Mouse (Mus musculus): ENCODE results near the gene Kcnab3. TPM values are rescaled to one million over a fixed set of nuclear protein-coding genes. Genes with fewer than 3 reads are reported as not detected.

Kcnab3 gene
- polyA plus RNA-seq, 1 experiment from 2014 or later = 0.20 TPM

DNA sequence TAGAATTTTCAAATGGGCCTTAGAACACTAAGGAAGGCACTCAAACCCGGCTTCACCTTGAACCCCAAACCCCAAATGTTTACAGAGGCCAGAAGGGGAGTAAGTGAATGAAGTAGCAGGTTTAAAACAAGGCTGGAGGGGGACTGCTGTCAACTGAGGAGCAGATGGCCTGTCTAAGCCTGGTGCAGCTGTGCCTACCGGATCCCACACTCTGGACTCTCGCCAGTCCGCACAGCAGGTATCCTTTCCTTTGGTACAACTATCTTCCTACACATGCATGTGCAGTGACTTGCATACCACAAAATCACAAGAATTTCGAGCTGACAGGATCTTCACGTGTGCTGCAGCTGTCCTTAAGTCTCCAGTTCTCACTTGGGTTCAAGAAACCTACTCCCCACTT, 4.0 kb upstream of the Kcnab3 start:
- Histone ChIP-seq H3K4me1 (ENCODE audit: insufficient read depth) (peaks cover 28% of the 10 kb centered on the region), H3K4me2 (ENCODE audit: low read depth, low read length) (peak overlapping the region; percentile 88; the same call in 1 of the 2 replicates), H3K4me3 (ENCODE audit: low read depth, low read length) (no peak overlapping the region), H3K9ac (replicated peaks) (no peak overlapping the region), H3K36me3 (replicated peaks; ENCODE audit: insufficient read depth, low read length) (peaks cover 9% of the 10 kb centered on the region), H3K9me3 (ENCODE audit: low read length) (no peaks in the 10 kb centered on the region), H3K27ac (ENCODE audit: low read depth) (no peak overlapping the region), H3K27me3 (ENCODE audit: insufficient read depth, low read length) (peaks cover 7% of the 10 kb centered on the region)
- no peak for ATAC-seq
- WGBS (ENCODE audit: insufficient replicate concordance) = 79% methylated on average over 6 of the region's 6 CpGs
- DNase-seq = no peak
- TF ChIP-seq CTCF (IDR thresholded peaks at IDR 0.05; ENCODE audit: low read depth) = no peak
- TF ChIP-seq EP300 (IDR thresholded peaks at IDR 0.05; ENCODE audit: low read depth) = no peak

DNA sequence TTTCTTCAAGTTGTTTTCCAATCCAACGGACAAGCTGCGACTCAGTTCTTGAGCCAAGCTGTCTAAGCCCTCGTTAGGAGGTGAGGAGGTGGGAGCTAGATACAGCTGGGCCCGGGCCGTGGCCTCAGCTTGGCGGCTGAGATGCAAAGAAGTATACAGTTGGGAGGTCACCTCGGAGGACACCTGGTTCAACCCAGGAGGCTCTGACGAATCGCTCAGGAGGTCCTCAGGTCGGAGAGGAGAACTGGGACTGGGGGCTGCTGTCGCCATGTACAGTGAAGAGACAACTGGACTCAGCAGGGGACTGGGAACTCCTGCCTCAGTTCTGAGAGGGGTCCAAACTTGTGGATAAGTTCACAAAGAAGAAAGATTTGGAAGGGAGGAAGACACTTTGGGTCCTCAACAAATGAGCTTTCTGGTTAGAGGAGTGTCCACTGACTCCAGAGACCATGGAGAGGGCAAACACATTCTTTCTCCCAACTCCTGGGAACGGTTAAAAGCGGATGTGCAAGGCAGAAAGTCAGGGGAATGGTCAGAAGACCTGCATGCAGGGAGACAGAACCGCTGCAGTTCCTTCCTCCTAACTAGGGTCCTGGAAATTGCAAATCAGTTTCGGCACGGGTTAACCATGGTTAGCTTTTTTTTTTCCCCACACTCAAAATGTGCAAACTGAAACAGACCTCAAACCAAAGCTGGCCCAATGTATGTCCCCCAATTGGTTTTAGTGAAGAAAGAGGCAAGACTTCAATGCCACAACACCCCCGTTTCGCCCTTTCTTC, 3.2 kb upstream of the Kcnab3 start:
- Histone ChIP-seq H3K4me1 (ENCODE audit: insufficient read depth) (peaks cover 28% of the 10 kb centered on the region), H3K27ac (ENCODE audit: low read depth) (peak overlapping the region; percentile 86)
- WGBS (ENCODE audit: insufficient replicate concordance) = 23% methylated on average over 18 of the region's 18 CpGs

DNA sequence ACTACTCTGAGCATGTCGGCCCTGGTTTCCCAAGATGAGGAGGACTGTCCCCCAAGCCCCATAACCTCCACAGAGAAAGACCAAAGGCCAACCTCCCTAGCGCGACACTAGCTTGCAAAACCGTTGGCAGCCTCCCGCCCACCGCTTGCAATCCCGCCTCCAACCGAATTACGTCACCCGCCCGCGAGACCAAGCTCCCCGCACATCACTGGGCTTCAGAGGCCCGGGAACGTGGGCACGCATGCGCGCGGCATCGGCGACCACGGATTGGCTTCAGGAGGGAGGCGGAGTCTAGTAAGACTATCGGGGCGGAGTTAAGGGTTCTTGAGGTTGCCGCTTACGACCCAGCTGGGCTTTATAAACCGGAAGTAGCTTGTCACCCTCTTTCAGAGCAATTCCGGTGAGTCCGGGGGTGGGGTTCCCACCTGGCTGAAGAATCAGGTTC, 2.4 kb upstream of the Kcnab3 start, which contains the start of the genes Cntrob and Trappc1:
Gene Cntrob (minus strand): TSS at position 109 of the 445 bp plus-strand sequence.
Gene Trappc1 (plus strand): TSS at position 314 of the 445 bp plus-strand sequence.
- ATAC-seq (peak; percentile 94), DNase-seq (peak; percentile 99)
- peaks cover 22% of the 10 kb centered on the region for H3K27me3 ChIP-seq (ENCODE audit: insufficient read depth, low read length)
- peaks cover 28% of the 10 kb centered on the region for H3K4me1 ChIP-seq (ENCODE audit: insufficient read depth)
- TF ChIP-seq EP300 (IDR thresholded peaks at IDR 0.05; ENCODE audit: low read depth) (peak; percentile 41), CTCF (IDR thresholded peaks at IDR 0.05; ENCODE audit: low read depth) (no peak)
- peak within 1 kb of the TSS; percentile 63 for H3K4me3 ChIP-seq (ENCODE audit: low read depth, low read length)
- H3K4me2 ChIP-seq (ENCODE audit: low read depth, low read length) = peak within 1 kb of the TSS; percentile 88
- no peaks in the 10 kb centered on the region for H3K9me3 ChIP-seq (ENCODE audit: low read length)
- peak within 1 kb of the TSS; percentile 80 for H3K9ac ChIP-seq (replicated peaks)
- H3K27ac ChIP-seq (ENCODE audit: low read depth) = peak within 1 kb of the TSS; percentile 86
- under 1% methylated on average over 30 of the region's 30 CpGs for WGBS (ENCODE audit: insufficient replicate concordance)
- peaks cover 7% of the 10 kb centered on the region; the same call in 1 of the 2 replicates for H3K36me3 ChIP-seq (replicated peaks; ENCODE audit: insufficient read depth, low read length)

More for the DNA sequence above, 3.2 kb upstream of the Kcnab3 start:
- TF ChIP-seq EP300 (IDR thresholded peaks at IDR 0.05; ENCODE audit: low read depth) (no peak), CTCF (IDR thresholded peaks at IDR 0.05; ENCODE audit: low read depth) (no peak)
- H3K9me3 ChIP-seq (ENCODE audit: low read length) = no peaks in the 10 kb centered on the region
- peak overlapping the region; percentile 63 for H3K4me3 ChIP-seq (ENCODE audit: low read depth, low read length)
- peaks cover 9% of the 10 kb centered on the region; the same call in 1 of the 2 replicates for H3K36me3 ChIP-seq (replicated peaks; ENCODE audit: insufficient read depth, low read length)
- ATAC-seq (no peak), DNase-seq (no peak)
- peak overlapping the region; percentile 80 for H3K9ac ChIP-seq (replicated peaks)
- peaks cover 16% of the 10 kb centered on the region for H3K27me3 ChIP-seq (ENCODE audit: insufficient read depth, low read length)
- H3K4me2 ChIP-seq (ENCODE audit: low read depth, low read length) = peak overlapping the region; percentile 88

DNA sequence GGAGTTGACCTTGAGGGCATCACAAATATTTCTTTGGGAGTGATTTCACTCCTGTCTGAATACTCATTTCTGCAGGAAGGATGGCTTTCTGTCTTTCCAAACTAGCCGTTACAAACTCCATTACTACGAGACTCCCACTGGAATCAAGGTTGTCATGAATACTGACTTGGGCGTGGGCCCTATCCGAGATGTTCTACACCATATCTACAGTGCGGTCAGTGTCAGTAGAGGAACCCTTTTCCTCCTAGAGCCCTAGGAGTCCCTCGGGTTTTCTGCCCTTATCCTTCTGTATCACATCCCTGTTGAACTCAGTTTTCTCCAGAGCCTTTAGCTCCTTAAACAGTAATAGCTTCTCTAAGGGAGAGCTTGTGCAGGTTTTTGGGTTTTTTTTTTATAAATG, 1.3 kb upstream of the Kcnab3 start:
- no peak for TF ChIP-seq CTCF (IDR thresholded peaks at IDR 0.05; ENCODE audit: low read depth)
- TF ChIP-seq EP300 (IDR thresholded peaks at IDR 0.05; ENCODE audit: low read depth) = no peak
- H3K9me3 ChIP-seq (ENCODE audit: low read length) = no peaks in the 10 kb centered on the region
- 79% methylated on average over 6 of the region's 6 CpGs for WGBS (ENCODE audit: insufficient replicate concordance)
- H3K4me3 ChIP-seq (ENCODE audit: low read depth, low read length) = peak overlapping the region; percentile 63
- peak overlapping the region; percentile 88 for H3K4me2 ChIP-seq (ENCODE audit: low read depth, low read length)
- peak overlapping the region; percentile 71 for H3K9ac ChIP-seq (replicated peaks)
- peaks cover 31% of the 10 kb centered on the region for H3K27me3 ChIP-seq (ENCODE audit: insufficient read depth, low read length)
- H3K36me3 ChIP-seq (replicated peaks; ENCODE audit: insufficient read depth, low read length) = no peaks in the 10 kb centered on the region
- DNase-seq = no peak
- H3K4me1 ChIP-seq (ENCODE audit: insufficient read depth) = peaks cover 28% of the 10 kb centered on the region
- no peak for ATAC-seq
- H3K27ac ChIP-seq (ENCODE audit: low read depth) = no peak overlapping the region; the same call in 1 of the 2 replicates

DNA sequence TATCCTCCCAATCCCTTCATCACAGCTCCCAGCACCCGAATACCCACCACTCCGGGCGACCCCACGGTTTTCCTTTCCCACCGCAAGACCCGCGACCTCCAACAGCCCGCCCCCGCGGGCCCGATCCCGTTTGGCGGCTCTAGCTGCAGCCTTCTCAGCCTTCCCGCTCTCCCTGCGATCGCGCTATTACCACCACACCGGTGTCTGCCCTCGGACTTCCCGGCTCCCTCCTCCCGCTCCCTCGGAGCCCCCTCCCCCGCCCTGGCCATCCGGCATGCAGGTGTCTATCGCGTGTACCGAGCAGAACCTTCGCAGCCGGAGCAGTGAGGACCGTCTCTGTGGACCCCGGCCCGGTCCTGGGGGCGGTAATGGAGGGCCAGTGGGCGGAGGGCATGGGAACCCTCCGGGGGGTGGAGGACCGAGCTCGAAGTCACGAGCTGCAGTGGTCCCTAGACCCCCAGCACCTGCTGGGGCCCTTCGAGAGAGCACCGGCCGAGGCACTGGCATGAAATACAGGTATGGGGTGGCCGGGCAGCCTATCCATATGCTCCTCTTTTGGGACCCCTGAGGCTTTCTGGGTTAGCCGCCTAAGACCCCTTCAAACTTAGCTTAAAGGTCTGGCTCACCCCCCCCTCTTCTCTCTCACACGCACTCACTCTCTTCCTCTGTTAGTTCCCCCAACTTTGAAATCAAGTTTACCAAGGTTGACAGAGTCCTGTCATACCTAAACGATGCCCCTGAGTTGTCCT, 524 bp downstream of the Kcnab3 start:
- H3K27ac ChIP-seq (ENCODE audit: low read depth) = no peak overlapping the region
- TF ChIP-seq EP300 (IDR thresholded peaks at IDR 0.05; ENCODE audit: low read depth) = no peak
- TF ChIP-seq CTCF (IDR thresholded peaks at IDR 0.05; ENCODE audit: low read depth) = no peak
- peak overlapping the region; percentile 48 for H3K4me3 ChIP-seq (ENCODE audit: low read depth, low read length)
- peaks cover 28% of the 10 kb centered on the region for H3K4me1 ChIP-seq (ENCODE audit: insufficient read depth)
- DNase-seq = no peak
- H3K27me3 ChIP-seq (ENCODE audit: insufficient read depth, low read length) = peaks cover 42% of the 10 kb centered on the region
- ATAC-seq = no peak
- peak overlapping the region; percentile 22 for H3K9ac ChIP-seq (replicated peaks)
- no peaks in the 10 kb centered on the region for H3K9me3 ChIP-seq (ENCODE audit: low read length)
- H3K36me3 ChIP-seq (replicated peaks; ENCODE audit: insufficient read depth, low read length) = no peaks in the 10 kb centered on the region
- H3K4me2 ChIP-seq (ENCODE audit: low read depth, low read length) = peak overlapping the region; percentile 88
- 3% methylated on average over 43 of the region's 45 CpGs for WGBS (ENCODE audit: insufficient replicate concordance)

DNA sequence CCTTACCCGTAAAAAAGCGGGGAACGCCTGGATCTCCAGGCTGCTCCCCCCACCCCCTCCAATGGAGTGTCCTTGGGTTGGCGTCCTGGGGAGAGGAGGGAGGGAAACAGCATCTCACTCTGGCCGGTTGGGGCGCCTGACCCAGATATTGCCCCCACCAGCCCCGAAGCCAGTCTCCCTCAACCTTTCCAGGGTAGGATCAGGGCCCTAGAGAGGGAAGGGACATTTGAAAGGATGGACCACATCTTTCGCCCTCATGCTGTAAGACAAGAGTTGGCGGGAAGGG, 1.0 kb downstream of the Kcnab3 start:
- H3K27me3 ChIP-seq (ENCODE audit: insufficient read depth, low read length) = peaks cover 42% of the 10 kb centered on the region
- H3K27ac ChIP-seq (ENCODE audit: low read depth) = no peak overlapping the region
- no peak overlapping the region for H3K9ac ChIP-seq (replicated peaks)
- DNase-seq (no peak), ATAC-seq (no peak)
- peaks cover 31% of the 10 kb centered on the region for H3K4me1 ChIP-seq (ENCODE audit: insufficient read depth)
- TF ChIP-seq CTCF (IDR thresholded peaks at IDR 0.05; ENCODE audit: low read depth) (peak; percentile 6; the same call in 1 of the 2 replicates), EP300 (IDR thresholded peaks at IDR 0.05; ENCODE audit: low read depth) (no peak)
- no peaks in the 10 kb centered on the region for H3K36me3 ChIP-seq (replicated peaks; ENCODE audit: insufficient read depth, low read length)
- WGBS (ENCODE audit: insufficient replicate concordance) = 12% methylated on average over 8 of the region's 9 CpGs
- no peak overlapping the region for H3K4me3 ChIP-seq (ENCODE audit: low read depth, low read length)
- H3K4me2 ChIP-seq (ENCODE audit: low read depth, low read length) = no peak overlapping the region
- H3K9me3 ChIP-seq (ENCODE audit: low read length) = no peaks in the 10 kb centered on the region

Measured in liver, postnatal 0 days (tissue).